Mouse (Mus musculus) E14TG2a.4 (cell line): ENCODE data around the gene Tefm.
"Not testable (repeated sequence)": the region's sequence is repeated elsewhere in the genome, so short reads cannot be mapped to it uniquely, and the experiment has no call there.

Experiments used
- CTCF ChIP-seq: conservative IDR thresholded peaks from 2 replicates; pipeline ENCODE4 v1.5.1; 2014; ENCODE audit warnings: low read length
- NANOG ChIP-seq: IDR thresholded peaks from 2 replicates; pipeline ENCODE4 v1.6.1; 2014; ENCODE audit warnings: borderline replicate concordance, low read length, mixed read lengths

- not testable (repeated sequence) for TF ChIP-seq CTCF, NANOG
Observed at GRCm38 (mm10) chr11:80148974-80149373, 7.0 kb upstream of the Tefm start.
